ENCODE assay signal across 13 mouse cellular contexts in genomic region chr2:158129291-158130002, GRCm38 (mm10). TPM values are rescaled to one million over a fixed set of nuclear protein-coding genes. Genes with fewer than 3 reads are reported as not detected.
DNase-seq lines count a peak whose midpoint lies in the region; ATAC-seq lines count a peak whose summit lies in the region.
"Had no signal": no experiment of that assay in that cellular context is flagged by ENCODE, and none has a peak within 500 bp of the region (broad histone marks: within the 10 kb centered on the region; RNA-seq: fewer than 3 reads in every experiment).

No protein-coding gene starts in this region.

- WGBS in heart, embryonic 12.5 days: 74% methylated on average over 16 of the region's 16 CpGs
- 69% methylated on average over 16 of the region's 16 CpGs for WGBS in heart, embryonic 16.5 days

- H3K27me3 ChIP-seq in heart, embryonic 12.5 days (replicated peaks): no peaks in the 10 kb centered on the region
- no peaks in the 10 kb centered on the region for H3K27me3 ChIP-seq in heart, embryonic 16.5 days (ENCODE audit: control insufficient read depth, insufficient read depth, low read length)
- H3K27me3 ChIP-seq: embryonic facial prominence, embryonic 12.5 days; limb, embryonic 12.5 days had no signal

- H3K9ac ChIP-seq in heart, embryonic 12.5 days: peak overlapping the region; percentile 53
- peak overlapping the region; percentile 7 for H3K9ac ChIP-seq in heart, embryonic 16.5 days (ENCODE audit: low read length)
- H3K9ac ChIP-seq: embryonic facial prominence, embryonic 12.5 days; limb, embryonic 12.5 days had no signal

- H3K4me1 ChIP-seq in heart, embryonic 12.5 days (replicated peaks): peaks cover 69% of the 10 kb centered on the region
- H3K4me1 ChIP-seq in brown adipose tissue, adult 24 weeks (ENCODE audit: control insufficient read depth, insufficient read depth, insufficient read length, low read length): peaks cover 45% of the 10 kb centered on the region
- peaks cover 48% of the 10 kb centered on the region for H3K4me1 ChIP-seq in heart, embryonic 16.5 days (ENCODE audit: control insufficient read depth, insufficient read depth, low read length)

- no peak for ATAC-seq in heart, embryonic 12.5 days (ENCODE audit: insufficient number of reproducible peaks, low FRiP score)
- ATAC-seq in heart, embryonic 16.5 days (replicated peaks; ENCODE audit: extremely low read depth, insufficient read depth, low FRiP score): no peak

- peaks cover 97% of the 10 kb centered on the region for H3K36me3 ChIP-seq in heart, embryonic 12.5 days
- peaks cover 65% of the 10 kb centered on the region for H3K36me3 ChIP-seq in heart, embryonic 16.5 days (ENCODE audit: control insufficient read depth, insufficient read depth)
- H3K36me3 ChIP-seq: embryonic facial prominence, embryonic 12.5 days; limb, embryonic 12.5 days had no signal

- DNase-seq in heart, postnatal 4 days: no peak
- DNase-seq in kidney, adult 9 months: peak; percentile 70
- DNase-seq in kidney, adult 11 months: no peak
- DNase-seq in spleen, postnatal 14 days (ENCODE audit: low spot score in 2 of 2): no peak
- DNase-seq in thymus, adult 18-20 months: no peak
- DNase-seq: thymus, postnatal 4 days had no signal

- H3K4me2 ChIP-seq in heart, embryonic 12.5 days: no peak overlapping the region
- no peak overlapping the region for H3K4me2 ChIP-seq in heart, embryonic 16.5 days (ENCODE audit: low read depth, low read length)
- H3K4me2 ChIP-seq: embryonic facial prominence, embryonic 12.5 days; limb, embryonic 12.5 days had no signal

- peak overlapping the region; percentile 86 for H3K27ac ChIP-seq in heart, embryonic 12.5 days (ENCODE audit: poor library complexity, severe bottlenecking)
- H3K27ac ChIP-seq in brown adipose tissue, adult 24 weeks (replicated peaks; ENCODE audit: low read depth, low read length): peak overlapping the region; percentile 65
- H3K27ac ChIP-seq in heart, embryonic 16.5 days (ENCODE audit: low read length): peak overlapping the region; percentile 88
- H3K27ac ChIP-seq: embryonic facial prominence, embryonic 12.5 days; layer of hippocampus, adult 2 months had no signal

- H3K9me3 ChIP-seq in heart, embryonic 12.5 days (replicated peaks): no peaks in the 10 kb centered on the region
- no peaks in the 10 kb centered on the region for H3K9me3 ChIP-seq in heart, embryonic 16.5 days (replicated peaks; ENCODE audit: control insufficient read depth, low read length)
- H3K9me3 ChIP-seq: embryonic facial prominence, embryonic 12.5 days; G1E; limb, embryonic 12.5 days had no signal

- no peak overlapping the region for H3K4me3 ChIP-seq in heart, embryonic 12.5 days
- H3K4me3 ChIP-seq in brown adipose tissue, adult 24 weeks (ENCODE audit: insufficient read depth, low read depth, low read length): no peak overlapping the region
- no peak overlapping the region for H3K4me3 ChIP-seq in heart, embryonic 16.5 days (ENCODE audit: low read length)
- H3K4me3 ChIP-seq: embryonic facial prominence, embryonic 12.5 days; layer of hippocampus, adult 2 months; limb, embryonic 12.5 days had no signal

RNA-seq across cellular contexts. Expression of gene Tgm2, which starts 16.8 kb away (rescaled TPM):
- polyA plus RNA-seq in heart, embryonic 12.5 days (2016; fragmentation: Nextera tagmentation; extraction: Ambion mirVana): 227 and 231 TPM in 2 replicates
- total RNA-seq in heart, postnatal 4 days (2021): 100 to 1,000 TPM; 254 to 273 TPM
- polyA plus RNA-seq in brown adipose tissue, adult 24 weeks (2012; ENCODE audit: insufficient read depth, insufficient read length, missing spikeins): 66.0 and 82.7 TPM in 2 replicates
- 226 and 256 TPM in 2 replicates for polyA plus RNA-seq in heart, embryonic 16.5 days (2015; fragmentation: Nextera tagmentation; extraction: Ambion mirVana)
